Mouse (Mus musculus): ENCODE data around the gene Limch1. TPM values are rescaled to one million over a fixed set of nuclear protein-coding genes. Genes with fewer than 3 reads are reported as not detected.

The Limch1 gene
- polyA plus RNA-seq, 1 experiment from 2014 or later: 28.2 TPM

- no peak for ATAC-seq (ENCODE audit: insufficient number of reproducible peaks, insufficient read depth, low FRiP score, low read depth)
- H3K27me3 ChIP-seq (ENCODE audit: control insufficient read depth, insufficient read depth, low read length): peaks cover 91% of the 10 kb centered on the region
- 61% methylated on average over 3 of the region's 3 CpGs for WGBS
Measured at GRCm38 (mm10) chr5:66723626-66724025, 22.0 kb upstream of the Limch1 start.

DNA sequence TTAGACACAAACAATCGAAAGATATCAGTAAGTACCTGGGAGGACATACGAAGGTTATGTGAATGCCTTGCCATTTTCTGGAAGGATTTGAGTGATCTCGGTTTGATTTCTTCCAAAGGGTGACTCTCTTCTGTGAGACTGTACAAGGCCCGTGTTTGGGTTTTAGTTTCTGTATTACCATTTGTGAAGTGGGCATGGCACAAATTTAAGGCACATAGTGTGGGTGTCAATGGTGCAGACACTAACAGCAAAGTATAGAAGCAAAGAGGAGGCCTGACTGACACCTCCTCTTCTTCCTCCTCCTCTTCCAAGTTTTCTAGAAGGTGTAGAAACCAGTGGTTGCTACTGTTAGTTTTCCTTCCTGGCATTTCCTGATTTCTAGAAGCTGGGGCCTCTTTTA lies 16.3 kb upstream of the Limch1 start:
- no peak overlapping the region for H3K4me2 ChIP-seq (ENCODE audit: low read length)
- peaks cover 81% of the 10 kb centered on the region for H3K27me3 ChIP-seq (ENCODE audit: control insufficient read depth, insufficient read depth, low read length)
- ATAC-seq (ENCODE audit: insufficient number of reproducible peaks, insufficient read depth, low FRiP score, low read depth): no peak

More at GRCm38 (mm10) chr5:66723626-66724025, 22.0 kb upstream of the Limch1 start:
- Histone ChIP-seq H3K4me1 (ENCODE audit: control insufficient read depth in 2 of 2, insufficient read depth in 2 of 2, low read length in 2 of 2) (0 out of 4 replicates have a peak, but pooled peaks cover 0 to 6% of the 10 kb centered on the region in 2 experiments), H3K9ac (ENCODE audit: low read length) (no peak overlapping the region), H3K9me3 (ENCODE audit: control insufficient read depth, low read length) (no peaks in the 10 kb centered on the region), H3K36me3 (ENCODE audit: control insufficient read depth, insufficient read depth, low read length) (no peaks in the 10 kb centered on the region), H3K4me2 (ENCODE audit: low read length) (no peak overlapping the region), H3K4me3 (ENCODE audit: control insufficient read depth in 1 of 2, insufficient read depth in 1 of 2, low read depth in 1 of 2, low read length in 2 of 2) (no peak overlapping the region), H3K27ac (replicated peaks in 1 of 2; ENCODE audit: control insufficient read depth in 1 of 2, insufficient read depth in 1 of 2, low read depth in 2 of 2, low read length in 2 of 2) (peak overlapping the region; percentile 41 to 64)

GRCm38 (mm10) chr5:66730621-66731301 lies 14.9 kb upstream of the Limch1 start:
- H3K4me1 ChIP-seq (ENCODE audit: control insufficient read depth in 2 of 2, insufficient read depth in 2 of 2, low read length in 2 of 2): no peaks in the 10 kb centered on the region
- WGBS: 51% methylated on average over 11 of the region's 11 CpGs
- no peak overlapping the region for H3K4me3 ChIP-seq (ENCODE audit: control insufficient read depth in 1 of 2, insufficient read depth in 1 of 2, low read depth in 1 of 2, low read length in 2 of 2)
- no peak overlapping the region for H3K4me2 ChIP-seq (ENCODE audit: low read length)
- no peaks in the 10 kb centered on the region for H3K9me3 ChIP-seq (ENCODE audit: control insufficient read depth, low read length)
- H3K36me3 ChIP-seq (ENCODE audit: control insufficient read depth, insufficient read depth, low read length): no peaks in the 10 kb centered on the region
- no peak for ATAC-seq (ENCODE audit: insufficient number of reproducible peaks, insufficient read depth, low FRiP score, low read depth)
- no peak overlapping the region for H3K9ac ChIP-seq (ENCODE audit: low read length)
- H3K27me3 ChIP-seq (ENCODE audit: control insufficient read depth, insufficient read depth, low read length): peaks cover 72% of the 10 kb centered on the region
- H3K27ac ChIP-seq (replicated peaks in 1 of 2; ENCODE audit: control insufficient read depth in 1 of 2, insufficient read depth in 1 of 2, low read depth in 2 of 2, low read length in 2 of 2): no peak overlapping the region

More for the DNA sequence above, 16.3 kb upstream of the Limch1 start:
- Histone ChIP-seq H3K4me1 (ENCODE audit: control insufficient read depth in 2 of 2, insufficient read depth in 2 of 2, low read length in 2 of 2) (no peaks in the 10 kb centered on the region), H3K9me3 (ENCODE audit: control insufficient read depth, low read length) (no peaks in the 10 kb centered on the region), H3K27ac (replicated peaks in 1 of 2; ENCODE audit: control insufficient read depth in 1 of 2, insufficient read depth in 1 of 2, low read depth in 2 of 2, low read length in 2 of 2) (no peak overlapping the region), H3K9ac (ENCODE audit: low read length) (no peak overlapping the region), H3K4me3 (ENCODE audit: control insufficient read depth in 1 of 2, insufficient read depth in 1 of 2, low read depth in 1 of 2, low read length in 2 of 2) (no peak overlapping the region), H3K36me3 (ENCODE audit: control insufficient read depth, insufficient read depth, low read length) (no peaks in the 10 kb centered on the region)
- 85% methylated on average over 4 of the region's 4 CpGs for WGBS

DNA sequence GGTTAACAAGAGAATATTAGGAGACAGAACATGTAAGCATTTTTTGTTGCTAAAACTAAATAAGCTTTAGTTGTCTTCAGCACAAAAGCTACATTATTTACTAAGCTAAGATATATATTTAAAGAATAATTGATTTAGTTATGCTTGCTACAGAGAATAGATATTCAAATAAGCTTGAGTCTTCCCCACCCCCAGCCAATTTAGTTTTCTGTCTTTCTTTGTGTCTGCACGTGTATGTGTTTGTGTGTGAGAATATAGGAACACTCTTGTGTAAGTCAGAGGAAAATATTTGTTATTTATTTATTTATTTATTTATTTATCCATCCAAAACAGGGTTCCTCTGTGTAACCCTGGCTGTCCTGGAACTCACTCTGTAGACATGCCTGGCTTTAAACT lies 14.3 kb upstream of the Limch1 start:
- peaks cover 70% of the 10 kb centered on the region for H3K27me3 ChIP-seq (ENCODE audit: control insufficient read depth, insufficient read depth, low read length)
- 68% methylated on average over 1 of the region's 1 CpGs for WGBS
- no peaks in the 10 kb centered on the region for H3K4me1 ChIP-seq (ENCODE audit: control insufficient read depth in 2 of 2, insufficient read depth in 2 of 2, low read length in 2 of 2)
- no peak overlapping the region for H3K27ac ChIP-seq (replicated peaks in 1 of 2; ENCODE audit: control insufficient read depth in 1 of 2, insufficient read depth in 1 of 2, low read depth in 2 of 2, low read length in 2 of 2)
- H3K36me3 ChIP-seq (ENCODE audit: control insufficient read depth, insufficient read depth, low read length): no peaks in the 10 kb centered on the region
- no peak overlapping the region for H3K4me3 ChIP-seq (ENCODE audit: control insufficient read depth in 1 of 2, insufficient read depth in 1 of 2, low read depth in 1 of 2, low read length in 2 of 2)
- no peak overlapping the region for H3K9ac ChIP-seq (ENCODE audit: low read length)
- no peaks in the 10 kb centered on the region for H3K9me3 ChIP-seq (ENCODE audit: control insufficient read depth, low read length)
- no peak for ATAC-seq (ENCODE audit: insufficient number of reproducible peaks, insufficient read depth, low FRiP score, low read depth)
- H3K4me2 ChIP-seq (ENCODE audit: low read length): no peak overlapping the region

GRCm38 (mm10) chr5:66733556-66733955 lies 12.1 kb upstream of the Limch1 start:
- Histone ChIP-seq H3K4me2 (ENCODE audit: low read length) (no peak overlapping the region), H3K27ac (replicated peaks in 1 of 2; ENCODE audit: control insufficient read depth in 1 of 2, insufficient read depth in 1 of 2, low read depth in 2 of 2, low read length in 2 of 2) (no peak overlapping the region), H3K4me1 (ENCODE audit: control insufficient read depth in 2 of 2, insufficient read depth in 2 of 2, low read length in 2 of 2) (no peaks in the 10 kb centered on the region), H3K36me3 (ENCODE audit: control insufficient read depth, insufficient read depth, low read length) (no peaks in the 10 kb centered on the region), H3K9me3 (ENCODE audit: control insufficient read depth, low read length) (no peaks in the 10 kb centered on the region), H3K4me3 (ENCODE audit: control insufficient read depth in 1 of 2, insufficient read depth in 1 of 2, low read depth in 1 of 2, low read length in 2 of 2) (no peak overlapping the region), H3K27me3 (ENCODE audit: control insufficient read depth, insufficient read depth, low read length) (peaks cover 54% of the 10 kb centered on the region), H3K9ac (ENCODE audit: low read length) (no peak overlapping the region)
- 95% methylated on average over 1 of the region's 1 CpGs for WGBS
- ATAC-seq (ENCODE audit: insufficient number of reproducible peaks, insufficient read depth, low FRiP score, low read depth): no peak

DNA sequence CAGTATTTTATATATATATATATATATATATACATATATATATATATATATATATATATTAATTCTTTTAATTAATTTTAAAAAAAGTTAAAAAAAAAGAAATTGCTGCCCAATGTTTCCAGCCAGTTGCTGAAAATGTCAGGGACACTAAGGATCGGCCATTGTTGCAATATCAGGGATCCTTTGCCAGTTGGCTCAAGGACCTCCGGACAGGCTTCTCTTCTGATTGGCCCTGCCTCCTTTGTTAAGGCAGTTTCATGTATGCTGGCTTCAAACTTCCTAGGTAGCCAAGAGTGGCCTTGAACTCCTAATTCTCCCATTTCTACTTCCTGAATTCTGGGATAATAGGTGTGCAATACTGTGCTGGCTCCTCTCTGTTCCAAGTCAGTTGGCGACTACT lies 6.3 kb upstream of the Limch1 start:
- H3K36me3 ChIP-seq (ENCODE audit: control insufficient read depth, insufficient read depth, low read length): no peaks in the 10 kb centered on the region
- no peaks in the 10 kb centered on the region for H3K9me3 ChIP-seq (ENCODE audit: control insufficient read depth, low read length)
- no peak overlapping the region for H3K9ac ChIP-seq (ENCODE audit: low read length)
- no peaks in the 10 kb centered on the region for H3K4me1 ChIP-seq (ENCODE audit: control insufficient read depth in 2 of 2, insufficient read depth in 2 of 2, low read length in 2 of 2)
- no peak overlapping the region for H3K4me3 ChIP-seq (ENCODE audit: control insufficient read depth in 1 of 2, insufficient read depth in 1 of 2, low read depth in 1 of 2, low read length in 2 of 2)
- peaks cover 33% of the 10 kb centered on the region for H3K27me3 ChIP-seq (ENCODE audit: control insufficient read depth, insufficient read depth, low read length)
- no peak overlapping the region for H3K4me2 ChIP-seq (ENCODE audit: low read length)
- 95% methylated on average over 3 of the region's 3 CpGs for WGBS
- H3K27ac ChIP-seq (replicated peaks in 1 of 2; ENCODE audit: control insufficient read depth in 1 of 2, insufficient read depth in 1 of 2, low read depth in 2 of 2, low read length in 2 of 2): no peak overlapping the region
- no peak for ATAC-seq (ENCODE audit: insufficient number of reproducible peaks, insufficient read depth, low FRiP score, low read depth)

DNA sequence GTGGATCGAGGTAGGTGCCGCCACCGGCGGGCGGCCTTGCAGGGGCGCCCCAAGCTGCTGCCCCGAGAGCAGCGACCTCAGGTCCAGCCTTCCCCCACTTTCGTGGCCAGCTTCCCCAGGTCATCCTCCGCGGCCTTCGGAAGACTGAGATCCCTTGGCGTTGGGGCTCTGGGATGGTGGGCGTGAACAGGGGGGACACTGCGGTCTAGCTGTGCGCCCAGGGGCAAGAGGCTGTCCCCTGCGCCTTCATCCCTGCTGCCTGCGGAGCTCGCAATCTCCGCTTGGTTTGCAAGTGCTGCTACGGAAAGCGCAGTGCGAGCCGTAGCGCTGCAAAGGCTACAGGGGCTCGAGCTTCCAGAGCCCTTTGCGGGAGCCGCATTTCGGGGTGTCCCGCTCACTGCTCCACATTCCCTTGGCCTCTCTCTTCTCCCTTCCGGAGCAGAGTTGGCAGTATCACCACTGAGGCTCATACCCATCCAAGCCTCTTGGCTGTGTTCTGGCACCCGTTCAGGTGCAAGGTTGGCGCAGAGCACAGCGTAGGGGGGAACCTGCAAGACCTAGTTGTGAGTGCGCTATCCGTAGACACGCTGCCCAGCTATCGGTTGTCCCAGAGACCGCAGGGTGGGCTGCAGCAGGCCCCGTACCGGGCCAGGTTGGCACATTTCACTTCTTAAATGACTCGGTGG lies 512 bp downstream of the Limch1 start:
- H3K4me2 ChIP-seq (ENCODE audit: low read length): peak overlapping the region; percentile 98

More for the DNA sequence above, 512 bp downstream of the Limch1 start:
- no peak for ATAC-seq (ENCODE audit: insufficient number of reproducible peaks, insufficient read depth, low FRiP score, low read depth)
- H3K27me3 ChIP-seq (ENCODE audit: control insufficient read depth, insufficient read depth, low read length): peaks cover 49% of the 10 kb centered on the region
- no peaks in the 10 kb centered on the region for H3K9me3 ChIP-seq (ENCODE audit: control insufficient read depth, low read length)
- H3K36me3 ChIP-seq (ENCODE audit: control insufficient read depth, insufficient read depth, low read length): no peaks in the 10 kb centered on the region
- H3K4me1 ChIP-seq (ENCODE audit: control insufficient read depth in 2 of 2, insufficient read depth in 2 of 2, low read length in 2 of 2): peaks cover 4 to 14% of the 10 kb centered on the region in 2 experiments; a peak in 3 of 4 replicates
- under 1% methylated on average over 42 of the region's 42 CpGs for WGBS
- H3K4me3 ChIP-seq (ENCODE audit: control insufficient read depth in 1 of 2, insufficient read depth in 1 of 2, low read depth in 1 of 2, low read length in 2 of 2): peak overlapping the region; percentile 66 to 74
- H3K9ac ChIP-seq (ENCODE audit: low read length): peak overlapping the region; percentile 74
- peak overlapping the region; percentile 15 to 41; a peak in 2 of 4 replicates for H3K27ac ChIP-seq (replicated peaks in 1 of 2; ENCODE audit: control insufficient read depth in 1 of 2, insufficient read depth in 1 of 2, low read depth in 2 of 2, low read length in 2 of 2)

Measured in heart, embryonic 14.5 days (tissue).